Mouse (Mus musculus) G1E (cell line): ENCODE measurements around the gene Copz1. TPM values are rescaled to one million over a fixed set of nuclear protein-coding genes. Genes with fewer than 3 reads are reported as not detected.

Experiments used
- ATAC-seq: 2 replicates; pipeline ENCODE4 v1.8.0; 2016; ENCODE audit warnings: mild to moderate bottlenecking; ENCODE audit not compliant: insufficient number of reproducible peaks, poor library complexity, low FRiP score, severe bottlenecking; ENCODE audit errors: extremely low read depth
- DNase-seq: peaks from one replicate; pipeline ENCODE4 v3.0.0; 2012; ENCODE audit warnings: low spot score
- H3K27me3 ChIP-seq: 2 replicates; pipeline ENCODE4 v1.6.1; 2012; ENCODE audit warnings: mild to moderate bottlenecking, low read length, inconsistent platforms; ENCODE audit not compliant: insufficient read depth
- H3K36me3 ChIP-seq: replicated peaks from 2 replicates; pipeline ENCODE3; 2012; ENCODE audit warnings: mild to moderate bottlenecking, inconsistent platforms
- H3K4me1 ChIP-seq: 2 replicates; pipeline ENCODE4 v1.6.1; 2012; ENCODE audit warnings: low read depth, low read length, inconsistent platforms, mixed read lengths; ENCODE audit not compliant: insufficient read depth
- H3K4me3 ChIP-seq: 2 replicates; pipeline ENCODE4 v1.5.1; 2012; ENCODE audit warnings: low read depth, mild to moderate bottlenecking, inconsistent platforms, low read length, moderate library complexity, mixed read lengths
- H3K9me3 ChIP-seq: replicated peaks from 2 replicates; pipeline ENCODE4 v1.6.1; 2012; ENCODE audit warnings: inconsistent platforms
- CTCF ChIP-seq: IDR thresholded peaks from 2 replicates; pipeline ENCODE4 v1.5.1; 2012; ENCODE audit warnings: low read depth, low read length, inconsistent platforms, mixed read lengths
- GATA1 ChIP-seq: IDR thresholded peaks from 2 replicates; pipeline ENCODE4 v1.6.1; 2012; ENCODE audit warnings: borderline replicate concordance, low read length, inconsistent platforms, mixed read lengths
- GATA2 ChIP-seq: IDR thresholded peaks from 2 replicates; pipeline ENCODE4 v1.6.1; 2012; ENCODE audit warnings: low read depth, low read length, inconsistent platforms, borderline replicate concordance
- POLR2AphosphoS5 ChIP-seq: IDR thresholded peaks from 2 replicates; pipeline ENCODE4 v1.6.1; 2012; ENCODE audit warnings: low read depth, low read length, inconsistent platforms; ENCODE audit not compliant: insufficient replicate concordance
- TAL1 ChIP-seq: conservative IDR thresholded peaks from 2 replicates; pipeline ENCODE4 v1.6.1; 2012; ENCODE audit warnings: low read depth, low read length, inconsistent platforms, mixed read lengths
- polyA plus RNA-seq: library from polyadenylated mRNA; stranded (reverse); fragments of >175 nt; gene quantifications from 2 replicates; pipeline ENCODE4 v1.2.3, GENCODE M21; 2012
- total RNA-seq, 2 experiments: library from RNA; stranded (forward) in 1 of 2; stranded (reverse) in 1 of 2; fragments of 200-1000 nt in 1 of 2; fragments of >200 nt in 1 of 2; fragmentation: Nextera tagmentation in 1 of 2; gene quantifications; 2 replicates each; pipeline ENCODE4 v1.2.3; 2014 to 2017

The Copz1 gene
- total and polyA plus RNA-seq, 3 experiments = 97.2 to 494 (median 182) TPM

GRCm38 (mm10) chr15:103313495-103314095 is 41.1 kb downstream of the Copz1 start:
- Histone ChIP-seq H3K4me3 (no peak overlapping the region), H3K27me3 (peaks cover 10% of the 10 kb centered on the region), H3K4me1 (peaks cover 70% of the 10 kb centered on the region), H3K9me3 (no peaks in the 10 kb centered on the region), H3K36me3 (peaks cover 61% of the 10 kb centered on the region)
- ATAC-seq (no peak; the same call in 1 of the 2 replicates), DNase-seq (peak; percentile 61)
- TF ChIP-seq GATA1 (no peak), GATA2 (no peak), CTCF (peak; percentile 60; the same call in 1 of the 2 replicates), POLR2AphosphoS5 (no peak), TAL1 (no peak)

- Histone ChIP-seq H3K4me1 (peaks cover 73% of the 10 kb centered on the region), H3K27me3 (peaks cover 4% of the 10 kb centered on the region), H3K4me3 (no peak overlapping the region), H3K36me3 (peaks cover 67% of the 10 kb centered on the region), H3K9me3 (no peaks in the 10 kb centered on the region)
- TF ChIP-seq GATA2 (no peak), POLR2AphosphoS5 (no peak), GATA1 (no peak), CTCF (no peak), TAL1 (no peak)
- ATAC-seq = no peak
- no peak for DNase-seq
Measured at GRCm38 (mm10) chr15:103314181-103314580, 41.7 kb downstream of the Copz1 start.

GRCm38 (mm10) chr15:103315011-103315502 is 42.5 kb downstream of the Copz1 start:
- peak overlapping the region; percentile 31; the same call in 1 of the 2 replicates for H3K4me3 ChIP-seq
- ATAC-seq (no peak; the same call in 1 of the 2 replicates), DNase-seq (no peak)
- H3K9me3 ChIP-seq = no peaks in the 10 kb centered on the region
- H3K27me3 ChIP-seq = no peaks in the 10 kb centered on the region
- H3K36me3 ChIP-seq = peaks cover 74% of the 10 kb centered on the region
- peak; percentile 57 for TF ChIP-seq CTCF
- no peak for TF ChIP-seq TAL1
- H3K4me1 ChIP-seq = peaks cover 70% of the 10 kb centered on the region

DNA sequence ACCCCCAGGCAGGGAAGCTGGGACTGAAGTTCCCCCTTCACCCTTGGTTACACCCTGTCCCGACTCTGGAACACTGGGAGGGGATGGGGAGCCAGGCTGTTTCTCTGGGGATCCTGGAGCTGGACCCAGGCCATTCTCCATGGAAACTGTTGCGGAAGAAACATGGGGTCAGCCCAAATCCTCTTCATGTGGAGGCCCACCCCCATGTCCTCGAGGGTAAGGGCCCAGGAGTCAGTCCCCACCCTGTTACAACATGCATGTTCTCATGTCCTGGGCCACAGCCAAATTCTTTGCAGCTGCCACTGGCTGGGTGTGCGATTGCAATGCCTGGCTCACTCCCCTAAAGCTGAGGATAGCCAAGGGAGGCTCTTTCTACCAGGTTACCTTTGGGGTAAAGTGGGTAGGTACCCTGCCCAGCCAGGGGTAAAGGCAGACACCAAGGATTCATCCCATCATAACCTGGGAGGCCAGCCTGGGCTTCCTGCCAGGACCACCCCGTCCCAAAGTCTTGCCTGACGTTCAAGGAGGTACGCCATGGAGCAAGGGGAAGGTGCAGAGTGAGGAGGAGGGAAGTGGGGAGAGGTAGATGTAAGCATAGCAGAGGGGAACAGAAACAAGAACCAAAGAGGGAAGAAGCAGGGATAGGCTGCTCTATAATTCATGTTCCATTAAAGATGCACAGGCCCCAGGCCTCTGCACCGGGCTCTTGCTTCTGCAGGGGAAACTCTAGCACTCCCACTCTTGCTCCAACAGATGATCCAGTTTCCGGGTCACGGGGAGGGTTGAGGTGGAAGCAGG is 43.7 kb downstream of the Copz1 start:
- Histone ChIP-seq H3K9me3 (no peaks in the 10 kb centered on the region), H3K36me3 (peaks cover 85% of the 10 kb centered on the region), H3K4me1 (peaks cover 68% of the 10 kb centered on the region), H3K27me3 (no peaks in the 10 kb centered on the region), H3K4me3 (peak overlapping the region; percentile 31; the same call in 1 of the 2 replicates)
- DNase-seq (no peak), ATAC-seq (no peak)
- TF ChIP-seq GATA1 = no peak
- TF ChIP-seq GATA2 = no peak
- TF ChIP-seq CTCF = no peak
- no peak for TF ChIP-seq TAL1
- TF ChIP-seq POLR2AphosphoS5 = no peak

GRCm38 (mm10) chr15:103317120-103317519 is 44.6 kb downstream of the Copz1 start:
- no peaks in the 10 kb centered on the region for H3K27me3 ChIP-seq
- H3K4me3 ChIP-seq = no peak overlapping the region
- no peak for TF ChIP-seq GATA1
- H3K4me1 ChIP-seq = peaks cover 77% of the 10 kb centered on the region
- ATAC-seq = no peak
- no peaks in the 10 kb centered on the region for H3K9me3 ChIP-seq
- DNase-seq = no peak
- peaks cover 94% of the 10 kb centered on the region for H3K36me3 ChIP-seq

DNA sequence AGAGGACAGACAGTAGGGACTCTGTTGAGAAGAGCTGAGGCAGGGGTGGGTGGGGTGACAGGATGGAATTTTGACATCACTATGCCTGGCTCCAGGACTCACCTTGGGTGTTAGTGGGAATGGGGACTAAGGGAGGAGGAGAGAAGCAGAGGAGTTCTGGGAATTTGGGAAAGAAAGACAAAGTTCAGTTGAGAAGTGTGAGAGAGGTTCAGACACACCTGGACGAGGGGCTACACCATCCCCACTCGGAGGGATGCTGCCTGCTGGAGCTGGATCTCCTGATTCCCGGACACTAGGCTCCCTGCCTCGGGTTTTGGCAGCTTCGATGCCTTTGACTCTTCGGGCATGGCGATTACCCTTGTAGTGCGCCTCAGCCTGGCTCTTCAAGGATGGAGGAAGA is 45.2 kb downstream of the Copz1 start:
- Histone ChIP-seq H3K4me3 (no peak overlapping the region), H3K4me1 (peaks cover 77% of the 10 kb centered on the region), H3K27me3 (no peaks in the 10 kb centered on the region), H3K36me3 (peaks cover 98% of the 10 kb centered on the region), H3K9me3 (no peaks in the 10 kb centered on the region)
- no peak for TF ChIP-seq TAL1
- no peak for TF ChIP-seq POLR2AphosphoS5
- ATAC-seq = no peak
- no peak for DNase-seq
